Mouse (Mus musculus): ENCODE data around the gene Phc2.
"Not testable (repeated sequence)": the region's sequence is repeated elsewhere in the genome, so short reads cannot be mapped to it uniquely, and the experiment has no call there.

The Phc2 gene

DNA sequence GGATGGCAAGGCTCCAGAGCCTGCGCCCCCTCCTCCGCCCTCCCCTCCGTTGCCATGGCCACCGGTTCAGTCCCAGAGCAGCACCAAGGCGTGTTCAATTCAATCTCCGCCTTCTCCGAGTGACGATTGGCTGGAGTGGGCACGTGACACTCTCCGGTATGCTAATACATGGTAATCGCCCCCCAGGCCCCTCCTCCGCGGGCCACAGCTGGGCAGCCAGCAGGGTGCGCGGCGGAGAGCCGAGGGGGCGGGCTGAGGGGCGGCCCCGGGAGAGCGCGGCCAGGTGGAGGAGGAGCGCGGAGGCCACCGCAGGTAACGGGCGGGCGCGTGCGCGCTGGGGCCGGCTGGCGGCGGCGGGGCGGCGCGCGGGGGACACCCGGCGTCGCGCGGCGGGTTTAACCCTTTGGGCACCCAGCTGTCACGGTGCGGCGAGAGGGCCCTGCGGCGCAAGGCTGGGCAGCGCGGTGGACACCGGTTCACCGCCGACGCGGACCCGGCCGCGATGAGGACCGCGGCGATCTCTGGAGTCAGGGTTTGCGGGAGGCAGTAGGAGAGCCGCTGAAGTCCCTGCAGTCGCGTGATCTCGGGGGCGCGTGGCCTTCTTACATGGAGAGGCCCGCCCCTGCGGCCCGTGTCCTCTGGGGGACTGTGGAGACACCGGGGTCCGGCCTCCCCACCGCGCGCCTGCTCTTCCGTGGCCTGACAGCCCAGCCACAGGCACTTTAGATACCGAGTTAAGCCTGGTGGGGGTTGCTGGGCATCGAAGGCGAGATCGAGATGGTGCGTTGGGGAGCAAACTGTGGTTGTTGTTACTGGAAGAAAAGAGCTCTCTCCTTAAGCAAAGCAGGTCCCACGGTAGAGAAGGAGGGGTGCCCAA lies at the start of gene Phc2:
Gene Phc2 (plus strand): TSS at position 198 of the 877 bp plus-strand sequence.
- DNase-seq (ENCODE audit: low read depth): peak; percentile 86

DNA sequence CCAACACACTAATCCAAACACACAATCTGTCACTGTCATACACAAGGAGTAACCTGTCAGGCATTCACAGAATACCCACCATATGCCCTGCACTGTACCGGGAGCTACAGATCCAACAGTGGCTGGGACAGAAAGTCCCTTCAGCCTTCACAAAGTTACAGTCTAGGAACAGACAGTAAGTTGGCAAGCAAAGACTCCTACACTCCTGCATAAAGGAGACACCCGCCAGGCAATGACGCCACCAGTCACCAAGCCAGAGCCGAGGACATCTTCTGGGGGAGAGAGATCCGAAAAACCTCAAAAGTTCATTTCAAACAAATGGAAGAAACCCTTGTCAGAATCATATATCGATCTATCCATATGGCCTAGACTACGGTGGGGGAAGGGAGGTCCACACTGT lies 47.9 kb upstream of the Phc2 start:
- no peak for DNase-seq (ENCODE audit: low read depth)

- DNase-seq (ENCODE audit: low read depth): no peak
Observed at GRCm38 (mm10) chr4:128607661-128608060, 46.8 kb upstream of the Phc2 start.

GRCm38 (mm10) chr4:128609276-128609924 lies 45.1 kb upstream of the Phc2 start:
- DNase-seq (ENCODE audit: low read depth): no peak

DNA sequence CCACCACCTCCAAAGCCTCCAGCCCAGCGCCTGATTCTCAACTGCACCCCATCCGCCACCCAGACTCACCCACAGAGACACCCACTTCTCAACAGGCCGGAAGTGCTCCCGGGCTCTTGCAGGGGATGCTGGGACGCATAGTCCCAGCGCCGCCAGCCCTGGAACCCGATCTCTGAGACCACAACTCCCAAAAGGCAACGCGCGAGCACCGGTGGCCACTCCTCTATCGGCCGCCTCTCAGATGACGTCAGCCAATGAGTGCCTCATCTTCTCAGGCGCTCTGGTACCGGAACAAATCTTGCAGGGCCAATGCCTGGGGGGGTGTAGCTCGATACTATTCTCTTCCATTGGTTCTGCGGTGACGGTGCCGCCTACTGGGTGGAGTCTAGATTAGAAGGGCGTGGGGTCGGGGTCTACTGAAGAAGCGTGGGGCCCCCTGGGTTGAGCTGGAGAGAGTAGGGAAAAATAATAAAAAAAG lies 44.5 kb upstream of the Phc2 start, which contains the start of gene Zscan20:
Gene Zscan20 (minus strand): TSS at position 174 of the 478 bp plus-strand sequence.
- peak; percentile 96 for DNase-seq (ENCODE audit: low read depth)

DNA sequence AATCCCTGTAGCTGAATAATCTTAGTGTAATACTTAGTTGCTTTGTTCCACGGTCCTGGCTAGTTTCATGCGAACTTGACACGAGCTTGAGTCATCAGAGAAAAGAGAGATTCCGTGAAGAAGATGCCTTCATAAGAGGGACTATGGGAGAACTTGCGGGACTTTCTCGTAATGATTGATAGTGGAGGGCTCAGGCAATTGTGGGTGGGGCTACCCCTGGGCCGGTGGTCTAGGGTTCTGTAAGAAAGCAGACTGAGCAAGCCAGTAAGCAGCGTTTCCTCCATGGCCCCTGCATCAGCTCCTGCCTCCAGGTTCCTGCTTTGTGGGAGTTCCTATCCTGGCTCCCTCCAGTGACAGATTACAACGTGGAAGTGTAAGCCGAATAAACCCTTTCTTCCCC lies 43.8 kb upstream of the Phc2 start:
- no peak for DNase-seq (ENCODE audit: low read depth)

- not testable (repeated sequence) for DNase-seq (ENCODE audit: low read depth)
Observed at GRCm38 (mm10) chr4:128611726-128612125, 42.8 kb upstream of the Phc2 start.

- DNase-seq (ENCODE audit: low read depth): peak; percentile 62
Observed at GRCm38 (mm10) chr4:128613326-128613725, 41.2 kb upstream of the Phc2 start.

DNA sequence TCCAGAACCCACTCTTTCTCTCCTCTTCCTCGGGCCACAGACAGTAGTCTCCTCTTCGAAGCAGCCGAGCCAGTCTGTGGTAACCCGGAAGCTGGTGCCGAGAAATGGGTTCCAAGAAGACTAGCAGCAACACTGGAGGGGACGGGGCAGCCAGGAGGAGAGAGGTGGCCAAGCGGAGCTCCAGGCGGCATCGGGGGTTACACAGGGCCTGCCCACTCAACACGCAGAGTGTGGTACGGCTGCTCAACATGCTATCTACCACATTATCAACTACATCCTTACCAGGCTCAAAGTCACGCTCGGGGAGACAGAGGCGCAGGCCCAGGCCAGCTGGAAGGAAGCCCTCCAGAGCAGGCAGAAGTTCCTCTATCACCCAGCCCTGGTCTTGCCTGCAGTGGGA lies 38.7 kb upstream of the Phc2 start:
- no peak for DNase-seq (ENCODE audit: low read depth)

- DNase-seq (ENCODE audit: low read depth): no peak
Observed at GRCm38 (mm10) chr4:128617363-128618120, 37.0 kb upstream of the Phc2 start.

GRCm38 (mm10) chr4:128618246-128618911 lies 36.1 kb upstream of the Phc2 start, which contains the start of gene Tlr12:
Tlr12 (minus strand) TSS chr4:128618619.
- no peak for DNase-seq (ENCODE audit: low read depth)

DNA sequence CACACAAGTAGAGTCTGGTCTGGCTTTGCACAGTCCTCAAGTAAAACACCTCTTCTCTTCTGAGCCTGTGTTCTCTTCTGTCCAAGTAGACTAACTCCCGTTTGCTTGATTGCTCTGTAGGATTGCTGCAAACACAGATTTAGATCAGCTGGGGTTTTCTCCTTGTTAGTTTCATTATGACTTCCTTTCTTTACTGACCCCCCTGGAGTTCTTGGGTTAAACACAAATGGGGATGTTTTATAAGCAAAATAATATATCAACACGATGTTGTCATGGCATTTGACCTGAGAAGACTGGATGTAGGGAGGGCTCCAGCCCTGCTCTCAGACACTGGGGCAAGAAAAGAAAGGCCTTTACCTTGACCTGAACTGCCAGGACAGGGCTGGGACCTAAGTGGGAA lies 35.5 kb upstream of the Phc2 start:
- DNase-seq (ENCODE audit: low read depth): no peak

DNA sequence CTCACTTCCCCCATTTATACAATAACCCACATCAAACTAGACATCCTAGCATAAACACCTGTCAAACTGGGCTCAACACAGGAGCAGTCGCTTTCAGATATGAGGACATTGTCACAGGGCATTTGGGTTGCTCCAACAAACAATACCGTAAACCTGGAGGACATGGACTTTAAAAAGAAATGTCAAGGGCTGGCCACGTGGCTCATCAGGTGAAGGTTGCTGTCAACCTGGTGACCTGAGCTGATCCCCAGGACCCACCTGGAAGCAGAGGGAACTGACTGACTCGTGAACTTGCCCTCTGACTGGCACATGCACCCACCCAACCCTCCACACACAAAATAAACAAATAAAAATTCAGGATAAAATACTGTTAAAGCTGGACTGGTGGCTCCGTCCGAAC lies 33.9 kb upstream of the Phc2 start:
- no peak for DNase-seq (ENCODE audit: low read depth)

GRCm38 (mm10) chr4:128621109-128621508 lies 33.4 kb upstream of the Phc2 start:
- no peak for DNase-seq (ENCODE audit: low read depth)

- DNase-seq (ENCODE audit: low read depth): no peak
Observed at GRCm38 (mm10) chr4:128635451-128635850, 19.1 kb upstream of the Phc2 start.

DNA sequence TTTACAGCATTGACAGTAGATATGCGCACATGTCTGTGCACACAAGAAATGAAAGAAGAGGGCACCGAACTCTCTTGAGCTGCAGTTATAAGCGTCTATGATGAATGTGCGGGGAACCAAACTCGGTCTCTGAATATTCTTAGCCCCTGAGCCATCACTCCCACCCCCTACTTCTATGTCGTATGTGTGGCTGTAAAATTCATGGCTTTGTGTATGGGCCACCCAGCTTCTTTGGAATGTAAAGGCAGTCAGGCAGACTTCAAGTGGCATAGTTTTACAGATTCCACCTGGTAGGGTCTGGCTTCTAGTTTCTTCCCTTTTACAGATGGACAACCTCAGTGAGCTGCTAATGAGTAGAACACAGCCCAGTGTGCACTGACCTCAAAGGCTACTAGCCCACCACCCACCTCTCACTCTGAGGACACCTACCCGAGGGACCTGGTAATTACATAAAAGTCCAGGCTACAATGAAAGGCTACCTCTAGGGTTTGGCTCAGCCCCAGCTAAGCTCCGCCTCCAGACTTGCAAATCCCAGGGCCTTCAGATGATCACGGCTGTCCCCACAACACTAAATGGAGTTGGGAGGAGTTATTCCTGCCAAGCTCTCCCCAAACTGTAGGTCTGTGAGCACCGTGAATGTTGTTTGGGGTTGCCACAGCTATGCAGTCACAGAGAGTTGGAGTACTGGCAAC lies 18.5 kb upstream of the Phc2 start:
- DNase-seq (ENCODE audit: low read depth): no peak

- DNase-seq (ENCODE audit: low read depth): no peak
Observed at GRCm38 (mm10) chr4:128637250-128637649, 17.3 kb upstream of the Phc2 start.

DNA sequence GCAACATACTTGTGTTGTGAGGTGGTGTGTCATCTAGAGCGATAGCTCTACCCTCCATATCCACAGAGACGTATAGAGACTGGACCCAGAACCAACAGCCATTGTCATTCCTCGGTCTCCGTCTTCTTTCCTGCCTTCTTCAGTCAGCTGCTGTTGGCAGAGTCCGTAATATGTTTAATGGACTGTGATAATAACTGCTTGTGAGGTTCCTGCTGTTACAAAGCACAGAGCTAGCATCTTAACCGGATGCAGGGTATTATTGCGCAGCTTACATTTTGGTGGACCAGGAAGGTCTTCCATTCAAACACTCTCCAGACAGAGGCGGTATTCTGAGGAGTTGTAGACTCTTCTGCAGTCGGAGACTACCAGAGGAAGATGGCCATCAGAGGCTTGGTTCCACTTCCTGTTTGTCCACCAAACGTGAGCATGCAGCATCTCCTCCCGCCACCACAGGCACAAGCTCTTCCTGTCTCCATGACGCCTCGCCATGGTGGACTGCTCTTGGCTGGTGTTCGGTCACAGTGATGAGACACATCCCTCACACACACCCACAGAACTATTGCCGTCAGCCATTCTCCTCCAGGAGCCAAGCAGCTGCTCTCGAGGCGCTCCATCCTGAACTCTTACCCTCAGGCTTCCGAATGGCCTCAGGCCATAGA lies 16.1 kb upstream of the Phc2 start:
- DNase-seq (ENCODE audit: low read depth): no peak

DNA sequence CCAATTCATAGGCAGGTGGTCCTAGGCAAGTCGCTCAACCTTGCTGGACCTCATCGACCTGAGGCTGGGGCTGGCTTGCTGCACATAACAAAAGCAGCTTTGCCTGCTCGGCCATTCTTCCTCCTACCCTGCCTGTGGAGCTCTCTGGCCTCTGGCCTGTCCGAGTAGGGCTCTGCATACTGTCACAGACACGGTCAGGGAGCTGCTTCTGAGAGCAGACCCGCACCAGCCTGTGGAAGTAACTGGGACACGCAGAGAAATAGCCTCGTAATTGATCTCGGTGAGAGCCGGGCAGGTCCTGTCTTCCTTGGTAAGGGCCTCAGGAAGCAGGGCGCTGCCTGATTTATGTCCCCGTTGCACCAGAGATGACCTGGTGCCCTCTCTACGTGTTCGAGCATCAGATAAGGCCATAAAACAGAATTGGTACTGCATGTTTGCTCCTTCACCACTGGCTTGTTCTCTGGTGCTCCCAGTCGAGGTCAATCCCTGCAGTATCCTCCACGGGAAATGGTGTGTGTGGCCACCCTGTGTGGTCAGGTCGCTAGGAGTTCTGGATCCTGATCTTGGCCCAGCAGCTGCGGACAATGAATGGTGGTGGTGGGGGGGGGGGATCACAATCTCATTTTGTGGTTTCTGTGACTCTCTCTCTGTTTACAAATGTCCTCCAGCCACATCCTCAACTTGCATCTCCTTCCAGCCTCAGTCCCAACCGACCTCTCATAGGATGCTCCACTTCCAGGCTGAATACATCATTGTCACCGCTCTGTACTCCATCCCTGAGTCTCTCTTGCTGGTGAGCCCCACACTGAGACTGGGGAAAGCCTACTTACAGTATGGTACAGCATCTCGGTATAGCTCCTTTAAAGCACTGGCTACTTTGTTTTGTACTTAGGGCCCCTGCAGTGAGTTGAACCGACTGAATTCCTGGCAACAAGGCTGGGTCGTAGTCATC lies 12.5 kb upstream of the Phc2 start:
- no peak for DNase-seq (ENCODE audit: low read depth)
